Mouse (Mus musculus) small intestine, adult 2 months (tissue): ENCODE data around the gene BC029722.

Source experiments
- CTCF ChIP-seq: fragments of 200-500 bp; IDR thresholded peaks from 2 replicates; pipeline ENCODE4 v1.5.1; 2012; ENCODE audit warnings: low read depth, mild to moderate bottlenecking, control low read depth, inconsistent platforms, low read length, moderate library complexity, mixed read lengths; ENCODE audit not compliant: insufficient replicate concordance, insufficient read length; ENCODE audit errors: extremely low read depth
- POLR2A ChIP-seq: fragments of 200-500 bp; IDR thresholded peaks from 2 replicates; pipeline ENCODE4 v1.6.1; 2012; ENCODE audit warnings: low read depth, mild to moderate bottlenecking, control low read depth, inconsistent platforms, low read length, moderate library complexity

- no peak for TF ChIP-seq POLR2A
- TF ChIP-seq CTCF = no peak
Observed at GRCm38 (mm10) chr2:155804053-155804452, 15.2 kb downstream of the BC029722 start.
